Mouse (Mus musculus): ENCODE data around the gene Tulp1.
A peak's percentile ranks its signal among the peaks of the same experiment; 100 is the strongest.
"Not testable (repeated sequence)": the region's sequence is repeated elsewhere in the genome, so short reads cannot be mapped to it uniquely, and the experiment has no call there.

Tulp1 gene

GRCm38 (mm10) chr17:28332915-28333546, 32.0 kb downstream of the Tulp1 start:
- DNase-seq = no peak

- DNase-seq = no peak
These were observed 32.7 kb downstream of the Tulp1 start for GRCm38 (mm10) chr17:28332113-28332914.

GRCm38 (mm10) chr17:28331241-28332112, 33.5 kb downstream of the Tulp1 start:
- DNase-seq = no peak

- DNase-seq = not testable (repeated sequence)
These were observed 34.4 kb downstream of the Tulp1 start for GRCm38 (mm10) chr17:28330590-28330989.

GRCm38 (mm10) chr17:28330232-28330546, 34.8 kb downstream of the Tulp1 start:
- no peak for DNase-seq

GRCm38 (mm10) chr17:28329503-28330231, 35.4 kb downstream of the Tulp1 start:
- DNase-seq = no peak

- DNase-seq = no peak
These were observed 36.1 kb downstream of the Tulp1 start for GRCm38 (mm10) chr17:28328946-28329345.

GRCm38 (mm10) chr17:28328366-28328928, 36.6 kb downstream of the Tulp1 start, which contains the start of gene Rpl10a:
TSS of gene Rpl10a (plus strand) at chr17:28328471.
- DNase-seq = peak; percentile 98

GRCm38 (mm10) chr17:28327673-28328325, 37.2 kb downstream of the Tulp1 start:
- no peak for DNase-seq

- no peak for DNase-seq
These were observed 38.1 kb downstream of the Tulp1 start for GRCm38 (mm10) chr17:28326951-28327350.

GRCm38 (mm10) chr17:28325751-28326150, 39.3 kb downstream of the Tulp1 start:
- no peak for DNase-seq

GRCm38 (mm10) chr17:28324416-28324815, 40.6 kb downstream of the Tulp1 start:
- DNase-seq = not testable (repeated sequence)

- no peak for DNase-seq
These were observed 41.2 kb downstream of the Tulp1 start for GRCm38 (mm10) chr17:28323786-28324185.

- no peak for DNase-seq
These were observed 43.3 kb downstream of the Tulp1 start for GRCm38 (mm10) chr17:28321700-28322099.

GRCm38 (mm10) chr17:28317725-28318124, 47.3 kb downstream of the Tulp1 start:
- no peak for DNase-seq

GRCm38 (mm10) chr17:28317091-28317490, 47.9 kb downstream of the Tulp1 start:
- DNase-seq = no peak

- DNase-seq = no peak
These were observed 48.5 kb downstream of the Tulp1 start for GRCm38 (mm10) chr17:28316476-28316875.

GRCm38 (mm10) chr17:28315611-28316160, 49.3 kb downstream of the Tulp1 start:
- DNase-seq = no peak

- peak; percentile 43 for DNase-seq
These were observed 51.2 kb downstream of the Tulp1 start for GRCm38 (mm10) chr17:28313880-28314225.

GRCm38 (mm10) chr17:28313212-28313879, 51.7 kb downstream of the Tulp1 start, which contains the start of gene Fance:
TSS of gene Fance (plus strand) at chr17:28313519.
- DNase-seq = peak; percentile 91
